Mouse (Mus musculus): ENCODE measurements at regions not wholly inside any gene's neighbourhood (a gene's known extent, or its start where the extent isn't known, plus 50 kb on each side); places are given as distances from the start of the nearest gene placed in this dataset.
A peak's percentile ranks its signal among the peaks of the same experiment; 100 is the strongest.

DNA sequence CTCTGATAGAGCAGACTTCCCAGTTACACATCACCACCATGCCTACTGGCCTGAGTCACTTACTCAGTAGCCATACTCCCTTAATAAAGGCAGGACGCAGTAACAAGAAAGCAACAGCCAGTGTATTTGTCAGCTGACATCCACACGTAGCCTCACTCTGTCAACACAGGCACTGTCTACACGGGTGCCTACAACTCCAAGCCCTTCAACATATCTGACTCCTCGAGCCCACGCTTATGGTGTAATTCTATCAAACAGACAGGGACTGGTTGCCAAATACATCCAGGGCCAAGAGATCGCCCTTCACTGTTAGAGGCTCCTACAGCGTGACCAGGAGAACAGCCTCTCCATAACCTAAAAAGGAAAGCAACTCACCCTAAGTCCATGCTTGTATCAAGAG lies 188.1 kb upstream of the Spred2 start:
- H3K27ac ChIP-seq = peak overlapping the region; percentile 88; the same call in 1 of the 2 replicates
- H3K9ac ChIP-seq = no peak overlapping the region
- peaks cover 41% of the 10 kb centered on the region for H3K4me1 ChIP-seq
- no peak overlapping the region for H3K4me2 ChIP-seq
- ATAC-seq (replicated peaks; ENCODE audit: low FRiP score) = no peak
- H3K36me3 ChIP-seq = no peaks in the 10 kb centered on the region
- no peak overlapping the region for H3K4me3 ChIP-seq (replicated peaks)
- H3K9me3 ChIP-seq (replicated peaks) = no peaks in the 10 kb centered on the region
- H3K27me3 ChIP-seq = no peaks in the 10 kb centered on the region
- 71% methylated on average over 7 of the region's 7 CpGs for WGBS

DNA sequence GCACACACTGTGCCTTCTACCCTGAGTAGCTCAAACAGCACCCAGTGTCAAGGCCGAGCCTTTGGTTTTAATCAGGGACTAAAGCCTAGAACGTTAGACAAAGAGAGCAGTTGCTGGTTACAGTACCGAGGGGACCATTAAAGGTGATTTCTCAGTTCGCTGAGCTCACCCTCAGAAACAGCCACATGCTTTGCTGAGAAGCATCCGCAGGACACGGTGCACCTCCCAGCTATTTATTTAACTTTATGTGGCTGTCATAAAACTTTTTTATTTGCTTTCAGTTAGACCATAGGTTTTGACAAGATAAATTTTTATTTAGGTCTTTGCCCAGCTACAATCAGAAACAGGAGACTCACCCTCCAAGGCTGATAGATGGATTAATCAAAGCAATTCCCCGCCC lies 187.2 kb upstream of the Spred2 start:
- peaks cover 41% of the 10 kb centered on the region for H3K4me1 ChIP-seq
- H3K27me3 ChIP-seq = no peaks in the 10 kb centered on the region
- H3K4me3 ChIP-seq (replicated peaks) = no peak overlapping the region
- ATAC-seq (replicated peaks; ENCODE audit: low FRiP score) = peak; percentile 69
- WGBS = 13% methylated on average over 7 of the region's 7 CpGs
- H3K9me3 ChIP-seq (replicated peaks) = no peaks in the 10 kb centered on the region
- no peaks in the 10 kb centered on the region for H3K36me3 ChIP-seq
- H3K27ac ChIP-seq = peak overlapping the region; percentile 88
- H3K4me2 ChIP-seq = no peak overlapping the region; the same call in 1 of the 2 replicates
- no peak overlapping the region for H3K9ac ChIP-seq

DNA sequence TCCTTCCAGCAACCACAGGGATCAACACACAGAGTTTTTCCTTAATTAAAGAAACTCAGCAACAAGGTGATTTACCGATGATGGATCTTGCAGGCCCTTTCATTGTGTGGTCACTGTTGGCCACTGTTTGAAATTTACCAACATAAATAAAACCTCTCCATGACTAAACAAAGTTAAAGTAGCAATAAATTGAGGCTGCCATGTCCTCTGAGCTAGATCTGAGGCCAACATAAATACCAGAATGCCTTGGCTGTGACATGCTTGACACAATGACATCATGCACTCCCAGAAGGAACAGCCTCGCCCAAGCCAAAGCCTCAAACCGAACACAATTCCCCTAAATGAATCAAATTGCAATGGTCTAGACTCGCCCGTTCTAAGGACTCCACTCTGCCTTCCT lies 186.8 kb upstream of the Spred2 start:
- ATAC-seq (replicated peaks; ENCODE audit: low FRiP score) = peak; percentile 85

DNA sequence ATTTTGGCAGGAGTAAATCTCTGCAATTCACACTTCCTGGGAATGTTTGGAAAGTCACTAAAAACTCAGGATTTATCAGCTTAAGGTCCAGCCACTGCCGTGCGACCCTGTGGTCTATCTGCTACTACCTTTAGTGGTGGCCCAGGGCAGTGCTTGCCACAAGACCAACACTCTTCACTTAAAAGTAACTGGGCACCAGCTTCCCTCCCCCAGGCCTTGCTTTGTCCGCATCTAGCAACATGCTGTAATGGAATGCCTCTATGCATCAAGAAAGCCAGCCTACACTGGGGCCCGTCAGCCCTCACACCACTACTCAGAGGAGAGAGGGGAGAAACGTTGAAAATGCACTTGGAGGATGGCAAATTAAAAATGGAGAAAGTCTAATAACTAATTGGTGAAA lies 186.4 kb upstream of the Spred2 start:
- no peaks in the 10 kb centered on the region for H3K36me3 ChIP-seq
- H3K27ac ChIP-seq = peak overlapping the region; percentile 88
- peak; percentile 55; the same call in 1 of the 2 replicates for ATAC-seq (replicated peaks; ENCODE audit: low FRiP score)
- no peak overlapping the region for H3K4me3 ChIP-seq (replicated peaks)
- no peak overlapping the region for H3K9ac ChIP-seq
- WGBS = 18% methylated on average over 5 of the region's 5 CpGs
- H3K4me2 ChIP-seq = 0 out of 2 replicates have a peak overlapping the region, but pooled peaks have one; percentile 10
- H3K9me3 ChIP-seq (replicated peaks) = no peaks in the 10 kb centered on the region
- peaks cover 41% of the 10 kb centered on the region for H3K4me1 ChIP-seq
- no peaks in the 10 kb centered on the region for H3K27me3 ChIP-seq

More for the DNA sequence above, 186.8 kb upstream of the Spred2 start:
- peak overlapping the region; percentile 88 for H3K27ac ChIP-seq
- H3K4me3 ChIP-seq (replicated peaks) = no peak overlapping the region
- no peaks in the 10 kb centered on the region for H3K36me3 ChIP-seq
- WGBS = 14% methylated on average over 5 of the region's 5 CpGs
- H3K27me3 ChIP-seq = no peaks in the 10 kb centered on the region
- peaks cover 41% of the 10 kb centered on the region for H3K4me1 ChIP-seq
- no peaks in the 10 kb centered on the region for H3K9me3 ChIP-seq (replicated peaks)
- H3K4me2 ChIP-seq = peak overlapping the region; percentile 10; the same call in 1 of the 2 replicates
- H3K9ac ChIP-seq = no peak overlapping the region

DNA sequence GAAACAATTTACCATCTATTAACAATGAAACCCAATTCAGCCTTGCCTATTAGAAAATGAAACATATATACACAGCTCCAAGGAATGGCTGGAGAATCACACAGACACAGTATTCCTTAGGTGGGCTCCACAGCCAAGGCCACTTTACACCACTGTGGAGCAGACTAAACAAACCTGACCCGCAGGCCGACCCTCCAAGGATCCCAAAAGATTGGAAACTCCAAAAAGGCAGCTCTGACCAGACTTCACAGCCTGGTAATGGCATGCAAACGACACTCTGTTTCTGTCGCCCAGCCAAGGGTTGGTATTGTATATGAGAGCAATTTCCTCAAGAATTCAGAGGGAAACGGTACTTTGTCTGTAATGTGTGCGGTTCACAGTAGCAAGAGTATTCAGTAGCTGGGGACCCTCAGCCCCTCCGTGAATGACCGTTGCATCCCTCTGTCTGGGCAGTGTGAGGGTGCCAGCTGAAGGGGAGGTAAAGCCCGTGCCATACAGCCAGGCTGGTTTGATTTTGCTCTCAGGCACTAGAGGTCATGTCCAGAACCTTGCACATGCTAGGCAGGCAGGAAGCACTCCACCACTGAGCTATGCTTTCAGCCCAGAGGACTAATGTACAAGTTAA lies 184.5 kb upstream of the Spred2 start:
- no peak overlapping the region for H3K27ac ChIP-seq

DNA sequence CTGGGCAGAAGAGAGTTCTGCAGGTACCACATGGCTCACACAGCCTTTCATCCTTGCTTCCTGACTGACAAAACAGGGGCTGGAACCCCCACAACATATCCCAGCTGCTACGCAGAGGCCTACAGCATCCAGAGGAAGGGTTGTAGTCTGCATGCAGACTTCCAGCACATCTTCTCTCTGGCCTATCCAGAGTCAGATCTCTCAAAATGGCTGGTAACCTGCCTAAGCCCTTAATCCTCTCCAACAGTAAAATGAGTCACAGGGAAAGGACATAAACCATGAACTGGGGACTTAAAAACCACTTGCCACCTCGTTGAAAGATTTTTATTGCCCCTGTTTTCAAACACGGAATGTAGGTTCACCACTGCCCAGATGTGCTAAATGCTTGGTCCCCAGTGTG lies 183.6 kb upstream of the Spred2 start:
- Histone ChIP-seq H3K9ac (no peak overlapping the region), H3K9me3 (replicated peaks) (no peaks in the 10 kb centered on the region), H3K4me2 (no peak overlapping the region), H3K4me1 (peaks cover 41% of the 10 kb centered on the region), H3K27me3 (no peaks in the 10 kb centered on the region), H3K27ac (no peak overlapping the region), H3K36me3 (no peaks in the 10 kb centered on the region), H3K4me3 (replicated peaks) (no peak overlapping the region)
- no peak for ATAC-seq (replicated peaks; ENCODE audit: low FRiP score)
- WGBS = 54% methylated on average over 3 of the region's 3 CpGs

More for the DNA sequence above, 184.5 kb upstream of the Spred2 start:
- Histone ChIP-seq H3K4me3 (replicated peaks) (no peak overlapping the region), H3K36me3 (no peaks in the 10 kb centered on the region), H3K9ac (no peak overlapping the region), H3K27me3 (no peaks in the 10 kb centered on the region), H3K4me1 (peaks cover 41% of the 10 kb centered on the region), H3K4me2 (no peak overlapping the region), H3K9me3 (replicated peaks) (no peaks in the 10 kb centered on the region)
- 44% methylated on average over 9 of the region's 9 CpGs for WGBS
- no peak for ATAC-seq (replicated peaks; ENCODE audit: low FRiP score)

- 21% methylated on average over 11 of the region's 11 CpGs for WGBS
- H3K9me3 ChIP-seq (replicated peaks) = no peaks in the 10 kb centered on the region
- H3K9ac ChIP-seq = no peak overlapping the region
- no peak overlapping the region for H3K4me3 ChIP-seq (replicated peaks)
- H3K27ac ChIP-seq = peak overlapping the region; percentile 28; the same call in 1 of the 2 replicates
- no peaks in the 10 kb centered on the region for H3K36me3 ChIP-seq
- ATAC-seq (replicated peaks; ENCODE audit: low FRiP score) = peak; percentile 82
- H3K27me3 ChIP-seq = no peaks in the 10 kb centered on the region
- peaks cover 19% of the 10 kb centered on the region for H3K4me1 ChIP-seq
- no peak overlapping the region for H3K4me2 ChIP-seq
These were observed 176.8 kb upstream of the Spred2 start for GRCm38 (mm10) chr11:19747097-19747972.

DNA sequence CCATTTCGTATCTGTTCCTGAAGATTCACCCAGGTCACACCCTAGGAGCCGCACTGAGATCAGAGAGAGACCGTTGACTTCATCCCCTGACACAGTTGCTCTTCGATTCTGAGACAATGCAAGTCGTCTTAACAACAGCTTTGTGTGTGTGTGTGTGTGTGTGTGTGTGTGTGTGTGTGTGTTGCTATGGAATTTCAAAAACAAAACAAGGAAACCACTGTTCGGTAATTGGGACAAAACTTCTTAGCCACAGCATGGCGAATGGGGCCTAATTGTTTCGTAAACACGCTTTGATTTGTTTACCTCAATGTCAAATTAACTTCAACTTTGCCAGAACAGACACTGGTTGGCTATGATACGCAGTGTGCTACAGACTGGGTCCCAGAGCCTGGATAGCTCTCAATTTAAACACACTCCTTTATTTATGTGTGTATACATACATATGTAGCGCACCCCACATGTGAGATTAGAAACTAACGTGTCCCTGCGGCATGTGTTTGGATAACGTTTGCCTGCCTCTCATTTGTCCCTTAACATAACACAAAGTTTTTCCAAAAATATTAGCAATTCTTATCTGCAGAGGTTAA lies 176.1 kb upstream of the Spred2 start:
- Histone ChIP-seq H3K9me3 (replicated peaks) (no peaks in the 10 kb centered on the region), H3K27me3 (no peaks in the 10 kb centered on the region), H3K27ac (peak overlapping the region; percentile 28; the same call in 1 of the 2 replicates), H3K4me3 (replicated peaks) (no peak overlapping the region), H3K9ac (no peak overlapping the region), H3K36me3 (no peaks in the 10 kb centered on the region), H3K4me1 (peaks cover 19% of the 10 kb centered on the region), H3K4me2 (no peak overlapping the region)
- no peak for ATAC-seq (replicated peaks; ENCODE audit: low FRiP score)
- 43% methylated on average over 14 of the region's 14 CpGs for WGBS

DNA sequence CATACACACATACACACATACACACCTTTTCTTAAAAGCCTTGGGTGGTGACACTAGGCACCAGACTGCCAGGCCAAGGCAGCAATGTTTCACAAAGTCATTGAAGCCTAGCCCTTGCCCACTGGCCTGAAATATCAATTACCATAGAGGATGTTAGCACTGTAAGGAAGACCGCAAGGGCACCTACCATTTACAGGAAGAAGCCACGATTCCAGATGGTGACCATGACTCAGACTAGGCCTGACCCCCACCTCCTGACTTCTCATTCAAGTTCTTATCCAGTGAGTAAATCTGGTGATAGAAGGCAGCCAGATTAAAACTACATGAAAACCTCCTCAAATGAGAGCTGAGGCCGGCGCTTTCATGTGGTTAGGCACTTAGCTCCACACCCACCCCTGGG lies 165.3 kb upstream of the Spred2 start:
- Histone ChIP-seq H3K4me2 (no peak overlapping the region), H3K36me3 (no peaks in the 10 kb centered on the region), H3K27ac (no peak overlapping the region), H3K4me3 (replicated peaks) (no peak overlapping the region), H3K9me3 (replicated peaks) (no peaks in the 10 kb centered on the region), H3K27me3 (0 out of 2 replicates have a peak, but pooled peaks cover 4% of the 10 kb centered on the region), H3K4me1 (peaks cover 18% of the 10 kb centered on the region), H3K9ac (no peak overlapping the region)
- ATAC-seq (replicated peaks; ENCODE audit: low FRiP score) = 0 out of 2 replicates have a peak, but pooled peaks have one; percentile 44
- 58% methylated on average over 4 of the region's 4 CpGs for WGBS

DNA sequence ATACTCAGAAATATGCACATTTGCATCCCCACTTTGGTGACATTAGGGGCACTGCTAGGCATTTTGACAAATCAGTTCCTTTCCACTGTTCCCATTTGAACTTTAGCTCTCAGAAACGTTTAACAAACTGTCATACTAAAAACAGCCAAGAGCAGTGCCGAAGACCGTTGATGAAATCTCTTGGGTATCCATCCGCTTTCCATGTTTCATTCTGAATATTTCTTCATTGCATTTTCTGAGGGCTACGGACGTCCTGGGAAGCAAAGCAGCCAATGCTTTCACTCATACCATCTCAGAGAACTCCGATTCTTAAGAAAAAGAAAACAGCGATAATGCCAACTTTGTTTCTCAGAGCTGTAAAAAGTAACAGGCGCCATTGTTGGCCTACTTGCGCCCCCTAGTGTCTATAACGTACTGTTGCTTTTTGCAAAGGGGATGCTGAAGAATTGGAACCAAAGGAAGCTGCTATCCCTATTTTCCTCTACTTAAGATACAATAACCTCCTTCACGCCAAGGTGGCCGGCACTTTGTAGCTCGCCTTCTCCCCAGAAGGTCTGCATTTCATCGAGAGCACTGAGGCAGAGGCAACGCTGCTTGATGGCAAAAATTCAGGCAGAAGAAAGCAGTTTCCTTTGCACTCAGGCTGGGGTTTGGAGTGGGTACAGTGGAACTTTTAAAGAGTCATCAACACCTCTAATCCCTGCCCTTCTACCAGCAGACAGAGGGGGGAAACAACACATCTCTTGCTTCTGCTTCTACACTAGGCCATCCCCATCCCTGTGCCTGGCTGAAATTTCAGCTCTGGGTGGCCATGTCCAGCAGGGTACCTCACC lies 163.1 kb upstream of the Spred2 start:
- H3K36me3 ChIP-seq = no peaks in the 10 kb centered on the region
- H3K4me1 ChIP-seq = peaks cover 15% of the 10 kb centered on the region
- H3K27ac ChIP-seq = peak overlapping the region; percentile 54; the same call in 1 of the 2 replicates
- no peak for ATAC-seq (replicated peaks; ENCODE audit: low FRiP score)
- H3K4me3 ChIP-seq (replicated peaks) = peak overlapping the region; percentile 39
- 0 out of 2 replicates have a peak overlapping the region, but pooled peaks have one; percentile 1 for H3K9ac ChIP-seq
- H3K4me2 ChIP-seq = peak overlapping the region; percentile 54
- 0 out of 2 replicates have a peak, but pooled peaks cover 4% of the 10 kb centered on the region for H3K27me3 ChIP-seq
- H3K9me3 ChIP-seq (replicated peaks) = no peaks in the 10 kb centered on the region
- 7% methylated on average over 16 of the region's 16 CpGs for WGBS

DNA sequence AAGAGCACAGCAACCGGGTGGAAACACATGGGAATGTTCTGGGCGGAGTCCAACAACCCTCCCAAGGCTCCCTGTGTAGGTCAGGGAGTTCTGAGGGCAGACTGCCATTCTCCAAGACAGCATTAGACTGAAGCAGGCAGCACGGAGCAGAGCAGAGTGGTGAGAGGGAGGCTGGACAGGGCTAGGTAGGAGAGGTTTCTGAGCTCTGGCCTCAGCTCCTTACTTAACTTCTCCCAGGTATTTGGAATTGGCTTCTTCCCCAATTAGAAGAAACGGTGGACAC lies 162.5 kb upstream of the Spred2 start:
- ATAC-seq (replicated peaks; ENCODE audit: low FRiP score) = no peak
- Histone ChIP-seq H3K4me1 (peaks cover 15% of the 10 kb centered on the region), H3K4me3 (replicated peaks) (no peak overlapping the region), H3K9me3 (replicated peaks) (no peaks in the 10 kb centered on the region), H3K36me3 (no peaks in the 10 kb centered on the region), H3K9ac (no peak overlapping the region), H3K4me2 (no peak overlapping the region), H3K27ac (peak overlapping the region; percentile 54; the same call in 1 of the 2 replicates), H3K27me3 (0 out of 2 replicates have a peak, but pooled peaks cover 4% of the 10 kb centered on the region)
- 48% methylated on average over 4 of the region's 4 CpGs for WGBS
